Mouse (Mus musculus): ENCODE measurements around the gene Alkbh3.

Gene Alkbh3

DNA sequence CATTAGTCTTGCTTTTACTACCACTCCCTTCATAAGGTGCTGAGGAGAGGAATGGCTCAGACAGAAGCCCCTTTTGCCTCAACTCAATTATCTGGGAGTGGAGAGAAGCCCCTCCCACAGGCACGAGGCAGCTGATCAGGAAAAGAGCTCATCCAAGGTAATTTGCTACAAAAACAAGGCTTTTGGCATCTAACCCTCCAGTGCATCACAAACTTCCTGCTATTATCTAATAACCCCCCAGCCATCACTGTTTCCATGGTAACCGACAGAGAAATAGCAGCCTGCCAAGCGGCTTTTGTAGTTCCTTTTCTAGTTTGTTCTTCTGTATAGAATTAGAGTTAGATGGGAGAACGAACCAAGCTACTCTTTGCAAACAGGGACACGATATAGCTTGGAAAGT, 18.3 kb downstream of the Alkbh3 start:
- DNase-seq: no peak

DNA sequence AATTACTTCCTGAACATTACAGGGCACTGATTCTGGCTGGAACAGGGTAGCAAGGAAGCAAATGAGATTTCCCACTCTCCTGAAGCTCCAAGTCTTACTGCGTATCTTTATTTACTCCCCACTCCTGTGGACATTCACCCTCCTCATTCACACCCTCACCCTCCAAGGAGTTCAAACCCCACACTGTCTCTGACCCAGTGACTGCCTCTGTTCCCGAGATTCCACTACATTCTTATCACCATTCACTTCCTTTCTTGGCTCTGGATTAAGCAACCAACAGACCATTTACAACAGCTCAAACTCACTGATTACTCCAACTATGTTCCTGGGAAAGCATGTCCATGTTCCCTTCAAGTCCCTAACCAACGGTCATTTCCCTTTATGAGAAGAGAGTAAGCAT, 19.3 kb downstream of the Alkbh3 start:
- no peak for DNase-seq

DNA sequence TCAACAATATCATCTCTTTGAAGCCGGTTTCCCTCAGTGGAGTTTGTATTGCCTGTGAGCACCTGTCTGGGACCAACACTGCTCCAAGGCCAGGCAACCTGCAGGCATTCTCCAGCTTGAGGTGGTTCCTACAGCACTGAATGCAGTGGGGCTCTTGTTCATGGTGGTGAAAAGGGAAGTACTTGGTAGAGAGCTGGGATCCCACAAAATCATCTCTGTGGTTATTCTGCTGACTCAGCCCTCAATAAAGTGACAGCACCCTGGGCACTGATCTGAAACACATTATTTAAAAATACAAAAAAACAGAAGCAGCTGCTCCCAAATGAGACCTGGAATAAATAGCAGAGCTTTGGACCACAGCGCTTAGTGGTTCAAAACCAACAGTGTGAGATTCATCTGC, 22.2 kb downstream of the Alkbh3 start:
- DNase-seq: no peak

DNA sequence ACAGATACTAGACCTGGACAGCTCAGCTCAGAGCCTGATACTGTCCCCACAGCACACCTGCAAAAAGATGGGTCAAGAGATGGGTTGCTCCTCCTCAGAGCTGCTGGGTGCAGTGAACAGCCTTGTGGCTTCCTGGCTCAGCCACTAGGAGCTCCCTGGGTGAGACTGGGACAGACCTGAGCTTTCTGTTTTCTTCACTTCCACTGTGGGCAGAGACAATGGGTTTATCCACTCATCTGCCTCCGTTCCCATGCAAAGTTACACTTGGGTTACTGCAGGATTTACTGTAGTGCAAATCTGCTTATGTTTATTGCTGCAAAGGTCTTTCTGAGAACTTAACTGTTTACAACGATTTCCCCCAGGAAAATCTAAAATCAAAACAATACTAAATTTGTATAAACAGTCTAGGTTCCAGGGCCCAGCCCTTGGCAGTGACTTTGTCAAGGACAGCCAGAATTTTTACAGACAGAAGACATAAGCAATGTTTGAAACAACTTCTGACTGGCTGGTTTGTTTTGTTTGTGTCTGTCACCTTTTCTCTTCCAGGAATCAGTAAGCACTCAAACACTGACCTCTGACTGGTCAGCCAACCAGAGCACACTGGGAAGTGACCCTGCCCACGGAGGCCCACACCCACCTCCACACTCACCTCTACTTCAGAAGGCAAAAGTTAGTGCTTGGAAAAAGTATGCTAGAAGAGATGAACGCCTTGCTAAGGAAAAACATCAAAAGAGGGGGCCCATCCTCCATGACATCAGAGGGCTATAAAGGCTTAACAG, 28.0 kb downstream of the Alkbh3 start:
- DNase-seq: no peak

DNA sequence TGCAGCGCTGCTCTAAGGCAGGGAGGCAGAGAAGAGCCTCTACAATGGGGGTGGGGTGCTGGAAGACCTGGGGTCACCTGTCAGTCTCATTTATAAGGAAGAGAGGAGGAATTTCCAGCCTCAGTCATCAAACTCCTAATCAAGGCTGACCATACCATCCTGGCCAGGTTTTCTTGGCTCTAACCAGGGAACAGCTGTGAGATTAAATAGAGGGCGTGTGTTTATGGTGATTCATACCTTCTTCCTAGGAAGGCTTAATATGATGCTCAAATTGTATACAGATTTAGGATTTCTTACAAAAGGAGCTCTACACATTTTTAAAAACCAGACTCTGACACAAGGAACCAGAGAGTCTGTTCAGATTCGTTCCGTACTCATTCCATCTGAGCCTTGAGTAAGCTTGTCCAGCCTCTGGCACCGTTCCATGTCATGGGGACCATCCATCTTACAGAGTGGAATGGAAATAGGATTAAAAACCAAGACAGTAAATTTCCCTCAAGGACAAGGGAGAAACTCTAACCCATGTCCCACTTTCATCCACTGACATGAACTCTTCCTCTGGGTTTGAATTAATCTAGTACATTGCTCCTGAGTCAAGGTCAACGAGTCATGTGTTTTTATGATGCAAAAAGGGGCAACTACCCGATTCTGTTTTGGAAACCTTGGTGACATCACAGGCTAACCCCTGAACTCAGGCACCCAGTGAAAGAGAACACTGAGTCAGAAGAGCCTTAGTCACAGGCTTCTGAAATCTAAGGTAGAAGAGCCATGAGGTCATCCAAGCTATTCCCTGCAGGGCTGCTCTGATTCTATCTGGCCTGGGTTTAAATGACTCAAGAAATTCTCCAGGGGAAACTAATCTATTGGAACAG, 31.1 kb downstream of the Alkbh3 start:
- no peak for DNase-seq

DNA sequence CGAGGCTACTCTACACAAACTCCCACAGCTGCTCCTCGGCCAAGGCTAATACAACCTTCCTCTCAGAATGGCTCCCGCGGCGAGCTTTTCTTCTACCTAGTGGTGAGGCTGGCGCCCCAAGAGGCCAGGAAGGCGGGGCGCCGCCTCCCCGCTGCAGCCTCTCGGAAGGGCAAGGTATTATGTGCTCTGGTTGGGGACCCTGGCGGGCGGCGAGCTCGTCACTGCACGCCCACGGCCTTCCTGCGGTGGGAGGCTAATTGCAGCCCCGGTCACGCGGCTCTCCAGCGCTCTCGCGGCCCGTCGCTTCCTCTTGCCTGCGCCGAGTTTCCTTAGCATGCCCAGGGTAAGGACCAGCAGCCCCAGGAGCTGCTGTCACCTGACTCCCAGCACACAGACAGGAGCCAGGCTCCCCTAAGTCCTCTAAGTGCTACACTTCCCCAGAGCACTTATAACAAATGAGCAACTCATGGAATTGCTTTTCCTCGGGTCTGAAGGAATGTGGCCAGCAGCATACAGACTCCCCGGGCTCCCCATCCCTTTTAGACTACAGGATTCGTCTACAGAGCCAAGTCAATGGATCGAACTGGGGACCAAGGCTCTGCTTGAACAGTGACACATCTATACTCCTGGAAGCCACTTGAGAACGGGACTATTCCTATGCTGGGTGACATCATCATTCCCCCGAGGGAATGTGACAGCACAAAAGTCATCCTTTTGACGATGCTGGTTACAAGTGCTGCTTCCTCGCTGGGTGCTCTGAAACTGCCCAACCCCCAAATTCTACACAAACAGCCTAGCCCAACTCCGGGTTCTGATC, 34.0 kb downstream of the Alkbh3 start:
- peak; percentile 74 to 76 for DNase-seq

- DNase-seq: no peak
Measured at GRCm38 (mm10) chr2:93975526-93976435, 34.8 kb downstream of the Alkbh3 start.

GRCm38 (mm10) chr2:93975041-93975440, 35.6 kb downstream of the Alkbh3 start:
- DNase-seq: no peak

- DNase-seq: no peak
Measured at GRCm38 (mm10) chr2:93971647-93972046, 39.0 kb downstream of the Alkbh3 start.

GRCm38 (mm10) chr2:93964494-93965160, 46.0 kb downstream of the Alkbh3 start:
- DNase-seq: no peak

GRCm38 (mm10) chr2:93963802-93964201, 46.8 kb downstream of the Alkbh3 start:
- no peak for DNase-seq

DNA sequence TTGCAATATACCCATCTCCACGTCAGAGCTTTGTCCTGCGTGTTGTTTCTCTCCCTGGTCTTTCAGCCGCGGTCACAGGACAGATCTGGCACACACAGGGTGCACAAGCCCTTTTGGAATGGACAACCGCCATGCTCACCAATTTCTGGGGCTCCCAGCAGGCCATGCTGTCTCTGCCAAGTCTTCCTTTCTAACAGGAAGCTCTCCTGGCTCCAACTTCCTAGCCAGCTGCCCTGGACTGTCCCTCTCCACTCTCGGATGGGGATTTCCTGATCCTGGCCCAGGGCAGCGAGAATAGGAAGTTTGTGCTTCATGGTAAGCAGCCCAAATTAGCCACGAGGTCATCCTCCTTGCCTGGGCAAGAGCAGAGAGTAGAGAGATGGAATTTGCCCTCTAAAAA, 48.9 kb downstream of the Alkbh3 start:
- no peak for DNase-seq

GRCm38 (mm10) chr2:93959346-93959745, 51.3 kb downstream of the Alkbh3 start:
- no peak for DNase-seq

DNA sequence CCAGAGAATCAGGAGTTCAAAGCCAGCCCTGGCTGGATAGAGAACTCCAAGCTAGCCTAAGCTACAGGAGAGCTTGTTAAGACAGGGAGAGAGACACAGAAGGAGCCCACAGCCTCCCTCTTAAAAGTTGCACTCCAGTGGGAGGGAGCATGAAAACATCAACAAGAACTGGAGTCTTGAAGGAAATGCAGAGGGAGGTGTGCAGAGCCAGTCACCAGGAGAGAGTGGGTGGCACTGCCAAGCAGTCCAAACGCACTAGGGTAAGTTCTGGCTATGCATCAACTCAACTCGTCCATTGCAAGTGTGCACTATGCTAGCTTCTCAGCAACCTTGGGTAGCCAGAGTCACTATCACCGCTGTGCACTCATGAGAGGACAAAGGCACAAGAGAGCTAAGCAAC, 52.4 kb downstream of the Alkbh3 start:
- no peak for DNase-seq

- no peak for DNase-seq
Measured at GRCm38 (mm10) chr2:93957785-93958175, 52.8 kb downstream of the Alkbh3 start.

- no peak for DNase-seq
Measured at GRCm38 (mm10) chr2:93956908-93957784, 53.5 kb downstream of the Alkbh3 start, which contains the start of gene Gm13889. Gene Gm13889 (minus strand): TSS chr2:93957201.

DNA sequence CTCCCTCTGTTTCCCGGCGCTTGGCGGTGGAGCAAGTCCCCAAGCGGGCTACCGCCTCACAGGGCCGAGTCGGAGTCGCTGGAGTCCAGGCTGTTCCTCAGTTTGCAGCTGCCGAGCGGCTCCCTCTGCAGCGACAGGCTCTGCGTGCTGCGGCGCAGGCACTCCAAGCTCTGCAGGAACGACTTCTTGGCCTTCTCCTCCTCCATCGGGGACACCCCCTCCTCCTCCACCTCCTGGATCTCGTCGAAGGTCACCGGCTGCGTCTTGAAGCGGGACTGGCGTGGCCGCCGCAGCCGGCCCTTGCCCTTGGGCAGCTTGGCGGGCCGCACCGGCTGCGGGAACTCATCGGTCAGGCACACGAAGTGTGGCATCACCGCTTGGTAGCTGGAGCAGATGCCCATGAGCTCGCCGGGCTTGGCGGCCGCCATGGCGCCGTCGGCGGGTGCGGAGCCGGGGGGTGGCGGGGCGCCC, 54.2 kb downstream of the Alkbh3 start:
- peak in 1 of 2 experiments; percentile 11 for DNase-seq

- no peak for DNase-seq
Measured at GRCm38 (mm10) chr2:93955886-93956285, 54.7 kb downstream of the Alkbh3 start.

- no peak for DNase-seq
Measured at GRCm38 (mm10) chr2:93954781-93955578, 55.6 kb downstream of the Alkbh3 start.

Data from B cell, adult 2 months (primary cell).